Mouse (Mus musculus): Measurements from ENCODE around the gene Ralgds. TPM values are rescaled to one million over a fixed set of nuclear protein-coding genes. Genes with fewer than 3 reads are reported as not detected.
A peak's percentile ranks its signal among the peaks of the same experiment; 100 is the strongest.
"Not testable (repeated sequence)": the region's sequence is repeated elsewhere in the genome, so short reads cannot be mapped to it uniquely, and the experiment has no call there.

Ralgds gene
- 3.7 and 4.3 TPM in 2 replicates for total RNA-seq (2017)

DNA sequence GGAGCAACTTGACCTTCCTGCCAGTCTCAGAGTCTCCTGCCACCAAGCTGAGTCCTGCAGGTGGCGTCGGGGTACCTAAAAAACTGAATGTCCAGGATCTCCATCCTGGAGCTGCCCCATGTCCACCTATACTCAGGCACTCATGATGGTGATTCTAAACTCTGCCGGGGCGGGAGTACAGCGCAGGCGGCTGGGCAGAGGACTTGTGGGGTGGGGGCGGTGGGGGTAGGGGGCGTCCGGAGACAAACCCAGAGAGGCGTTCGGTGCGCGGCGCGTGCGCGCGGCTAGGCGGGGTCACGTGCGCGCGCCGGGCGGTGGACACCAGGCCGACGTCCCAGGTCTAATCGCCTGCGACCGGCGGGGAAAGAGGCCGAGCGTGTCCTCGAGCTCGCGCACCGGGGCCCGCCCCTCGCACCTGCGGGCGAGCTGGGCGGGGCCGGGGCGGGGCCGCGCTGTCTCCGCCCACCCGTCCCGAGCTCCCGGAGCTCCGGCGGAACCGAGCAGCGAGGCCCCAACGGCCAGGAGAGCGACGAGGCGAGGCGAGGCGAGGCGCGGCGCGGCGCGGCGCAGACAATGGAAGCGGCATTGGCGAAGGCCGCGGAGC, at the start of gene Ralgds:
Gene Ralgds (plus strand): TSS at position 328 of the 604 bp plus-strand sequence.
- ATAC-seq (replicated peaks; ENCODE audit: low read depth, poor library complexity, severe bottlenecking), result no peak

DNA sequence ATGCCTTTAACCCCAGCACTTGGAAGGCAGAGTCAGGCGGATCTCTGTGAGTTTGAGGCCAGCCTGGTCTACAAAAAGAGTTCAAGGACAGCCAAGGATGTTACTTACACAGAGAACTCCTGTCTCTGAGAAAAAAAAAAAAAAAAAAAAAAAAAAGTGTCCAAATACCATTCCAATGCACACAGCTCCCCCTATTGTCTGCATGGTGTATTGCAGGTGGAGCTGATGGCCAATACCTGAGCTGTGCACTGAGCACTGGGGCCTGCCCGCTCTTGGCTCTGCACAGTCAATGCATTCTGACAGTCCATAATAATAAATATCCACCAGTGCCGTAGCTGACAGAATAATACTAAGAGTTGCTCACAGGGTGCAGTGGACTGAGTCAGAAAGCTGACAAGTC, 49.0 kb upstream of the Ralgds start:
- no peak; the same call in 1 of the 2 replicates for ATAC-seq (replicated peaks; ENCODE audit: low read depth, poor library complexity, severe bottlenecking)

DNA sequence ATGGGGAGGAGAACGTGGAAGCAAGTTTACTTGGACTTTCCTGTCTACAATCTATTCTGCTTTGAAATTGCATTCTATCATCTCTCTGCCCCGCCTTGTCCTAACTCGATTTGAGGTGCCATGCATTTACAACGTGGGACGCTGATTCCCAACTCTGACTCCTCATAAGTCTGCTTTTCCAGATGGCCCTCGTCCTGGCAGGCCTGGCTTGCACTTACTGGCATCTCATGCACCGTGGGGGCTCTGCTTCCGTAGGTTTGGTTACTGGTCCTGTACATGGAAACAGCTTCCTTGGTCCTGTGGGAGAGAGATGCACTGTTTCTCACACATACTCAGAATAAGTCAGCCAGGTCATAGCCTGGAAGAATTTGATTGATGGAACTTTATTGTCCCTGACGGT, 48.0 kb upstream of the Ralgds start:
- ATAC-seq (replicated peaks; ENCODE audit: low read depth, poor library complexity, severe bottlenecking), result no peak

DNA sequence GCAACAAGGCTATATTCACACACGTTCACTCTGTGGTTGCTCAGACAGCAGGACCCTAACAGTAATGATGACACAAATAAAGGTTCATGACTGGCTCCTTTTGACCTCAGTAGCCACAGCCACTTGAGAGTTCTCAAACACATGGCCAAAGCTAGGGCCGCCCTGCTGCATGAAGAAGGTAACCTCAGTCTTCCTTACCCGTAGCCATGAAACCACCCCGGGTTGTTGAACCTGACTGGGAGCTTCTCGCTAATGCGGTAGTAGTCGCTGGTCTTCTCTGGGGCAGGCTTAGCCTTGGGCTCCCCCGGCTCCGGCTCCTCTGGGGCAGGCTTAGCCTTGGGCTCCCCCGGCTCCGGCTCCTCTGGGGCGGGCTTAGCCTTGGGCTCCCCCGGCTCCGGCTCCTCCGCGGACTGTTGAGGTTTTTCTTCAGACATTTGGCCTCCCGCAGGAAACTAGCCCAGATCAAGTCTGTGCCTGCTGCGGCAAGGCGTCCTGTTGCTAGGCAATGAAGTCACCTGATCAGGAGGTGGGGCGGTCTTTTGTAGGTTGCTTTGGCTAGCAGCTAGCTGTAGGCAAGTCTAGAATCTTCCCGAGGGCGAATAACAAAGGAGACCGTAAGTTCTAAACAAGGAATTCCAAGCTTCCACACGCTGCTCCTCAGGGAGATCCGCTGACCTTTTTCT, 46.9 kb upstream of the Ralgds start, which contains the start of gene 1700007K13Rik:
Gene 1700007K13Rik (minus strand): TSS at position 497 of the 683 bp plus-strand sequence.
- ATAC-seq (replicated peaks; ENCODE audit: low read depth, poor library complexity, severe bottlenecking), result peak; percentile 64

DNA sequence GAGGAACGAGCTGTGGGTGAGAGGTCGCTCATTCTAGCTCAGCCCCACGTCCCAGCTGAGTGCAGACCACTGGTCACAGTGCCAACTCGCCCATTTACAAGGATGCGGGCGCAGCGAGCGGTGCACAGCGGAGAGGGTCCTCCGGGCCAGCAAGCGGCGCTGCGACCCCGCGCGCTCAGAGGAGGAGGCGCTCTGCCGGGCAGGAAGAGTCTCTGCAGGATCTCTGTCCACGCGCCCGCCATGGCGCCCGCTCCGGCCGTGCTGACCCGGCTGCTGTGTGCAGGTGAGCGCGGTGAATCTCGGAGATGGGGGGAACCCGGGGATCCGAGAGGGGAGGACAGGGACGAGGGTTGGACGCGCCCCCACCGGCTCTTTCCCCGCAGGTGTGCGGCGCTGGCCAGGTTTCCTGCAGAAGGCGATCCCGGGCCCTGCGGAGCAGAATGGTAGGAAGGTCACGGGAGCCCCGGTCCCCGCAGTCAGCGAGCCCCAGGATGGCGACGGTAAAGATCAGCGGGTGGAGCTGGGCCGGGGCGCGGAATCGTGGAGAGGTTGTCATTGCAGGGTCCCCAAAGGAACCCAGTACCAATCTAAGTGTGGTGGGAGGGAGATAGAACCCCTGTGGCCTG, 45.0 kb upstream of the Ralgds start, which contains the start of gene Mrps2:
Gene Mrps2 (plus strand): TSS at position 207 of the 626 bp plus-strand sequence.
- ATAC-seq (replicated peaks; ENCODE audit: low read depth, poor library complexity, severe bottlenecking), result peak; percentile 90

DNA sequence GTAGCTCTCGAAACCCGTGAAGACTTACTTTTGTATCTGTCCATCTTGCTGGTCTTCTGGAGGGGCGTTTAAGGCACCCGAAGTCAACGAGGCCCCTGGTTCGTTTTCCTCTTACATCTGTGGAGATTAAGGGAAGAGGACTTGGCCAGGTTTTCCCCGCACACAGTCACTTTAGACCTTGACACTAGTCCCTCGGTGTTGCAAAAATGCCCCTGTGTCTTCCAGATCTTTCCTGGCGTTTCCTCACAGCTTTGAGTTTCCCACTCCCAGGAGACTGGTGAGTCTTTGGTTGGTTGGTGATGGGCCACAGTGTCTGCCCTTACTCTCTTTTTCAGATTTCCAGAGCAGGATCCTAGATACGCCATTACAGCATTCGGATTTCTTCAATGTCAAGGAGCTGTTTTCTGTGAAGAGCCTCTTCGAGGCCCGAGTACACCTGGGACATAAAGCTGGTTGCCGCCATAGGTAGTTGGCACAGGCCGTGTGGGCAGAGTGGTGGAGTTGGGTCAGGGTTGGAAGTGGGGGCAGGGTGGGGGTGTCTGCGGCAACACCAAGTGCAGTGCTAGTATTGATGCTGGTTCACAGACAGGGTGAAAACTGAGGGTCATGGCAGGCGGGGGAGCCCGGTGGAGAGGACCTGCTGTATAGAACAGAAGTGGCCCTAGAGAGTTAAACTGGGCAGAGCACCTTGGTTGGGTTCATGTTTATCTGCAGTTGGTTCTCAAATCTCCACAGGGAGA, 44.3 kb upstream of the Ralgds start:
- ATAC-seq (replicated peaks; ENCODE audit: low read depth, poor library complexity, severe bottlenecking), result no peak

DNA sequence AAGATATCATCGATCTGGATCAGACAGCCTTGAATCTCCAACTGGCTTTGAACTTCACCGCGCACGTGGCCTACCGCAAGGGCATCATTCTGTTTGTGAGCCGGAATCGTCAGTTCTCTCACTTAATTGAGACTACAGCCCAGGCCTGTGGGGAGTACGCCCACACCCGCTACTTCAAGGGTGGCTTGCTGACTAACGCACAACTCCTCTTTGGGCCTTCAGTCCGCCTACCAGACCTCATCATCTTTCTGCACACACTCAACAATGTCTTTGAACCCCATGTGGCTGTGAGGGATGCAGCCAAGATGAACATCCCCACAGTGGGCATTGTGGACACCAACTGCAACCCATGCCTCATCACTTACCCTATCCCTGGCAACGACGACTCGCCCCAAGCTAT, 43.5 kb upstream of the Ralgds start:
- no peak for ATAC-seq (replicated peaks; ENCODE audit: low read depth, poor library complexity, severe bottlenecking)

DNA sequence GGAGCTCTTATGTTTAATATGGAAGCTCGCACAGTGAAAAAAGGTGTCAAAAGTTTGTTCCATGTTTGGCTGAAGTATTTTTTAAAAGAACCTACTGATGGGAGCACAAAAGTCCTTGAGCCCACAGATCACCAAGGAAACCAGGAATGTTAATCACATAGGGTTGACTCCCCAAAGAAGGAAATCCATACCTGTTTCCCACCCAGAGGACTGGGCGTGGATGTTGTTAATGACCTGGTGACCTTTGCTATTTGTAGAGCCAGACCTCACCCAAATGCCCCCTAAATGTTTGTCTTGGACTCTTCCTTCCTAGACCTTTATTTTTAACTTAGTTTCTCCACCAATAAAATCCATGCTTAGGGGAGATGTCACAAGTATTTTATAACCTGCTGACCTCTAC, 42.3 kb upstream of the Ralgds start:
- no peak for ATAC-seq (replicated peaks; ENCODE audit: low read depth, poor library complexity, severe bottlenecking)

DNA sequence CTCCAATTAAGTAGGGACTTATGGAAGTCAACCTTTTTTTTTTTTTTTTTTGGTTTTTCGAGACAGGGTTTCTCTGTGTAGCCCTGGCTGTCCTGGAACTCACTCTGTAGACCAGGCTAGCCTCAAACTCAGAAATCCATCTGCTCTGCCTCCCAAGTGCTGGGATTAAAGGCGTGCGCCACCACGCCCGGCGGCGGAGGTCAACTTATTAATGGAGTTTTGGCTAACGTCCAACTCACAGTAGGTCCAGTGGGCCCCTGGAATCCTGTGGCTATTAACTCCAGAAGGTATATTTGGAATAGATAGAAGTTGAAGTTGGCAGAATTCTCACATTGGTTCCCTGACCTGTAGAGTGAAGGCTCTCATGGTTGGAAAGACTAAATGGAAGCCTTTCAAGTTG, 40.9 kb upstream of the Ralgds start:
- ATAC-seq (replicated peaks; ENCODE audit: low read depth, poor library complexity, severe bottlenecking), result not testable (repeated sequence)

DNA sequence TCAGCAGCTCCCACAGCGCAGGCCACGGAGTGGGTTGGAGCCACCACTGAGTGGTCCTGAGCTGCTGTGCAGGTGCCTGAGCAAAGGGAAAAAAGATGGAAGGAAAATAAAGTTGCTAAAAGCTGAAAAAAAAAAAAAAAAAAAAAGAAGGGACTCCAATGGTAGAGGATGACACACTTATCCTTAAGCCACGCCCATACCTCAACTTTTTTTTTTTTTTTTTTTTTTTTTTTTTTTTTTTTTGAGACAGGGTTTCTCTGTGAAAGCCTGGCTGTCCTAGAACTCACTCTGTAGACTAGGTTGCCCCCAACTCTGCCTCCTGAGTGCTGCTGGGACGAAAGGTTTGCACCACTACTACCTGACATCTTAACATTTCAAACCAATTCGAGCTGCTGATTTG, 34.9 kb upstream of the Ralgds start:
- ATAC-seq (replicated peaks; ENCODE audit: low read depth, poor library complexity, severe bottlenecking), result not testable (repeated sequence)

DNA sequence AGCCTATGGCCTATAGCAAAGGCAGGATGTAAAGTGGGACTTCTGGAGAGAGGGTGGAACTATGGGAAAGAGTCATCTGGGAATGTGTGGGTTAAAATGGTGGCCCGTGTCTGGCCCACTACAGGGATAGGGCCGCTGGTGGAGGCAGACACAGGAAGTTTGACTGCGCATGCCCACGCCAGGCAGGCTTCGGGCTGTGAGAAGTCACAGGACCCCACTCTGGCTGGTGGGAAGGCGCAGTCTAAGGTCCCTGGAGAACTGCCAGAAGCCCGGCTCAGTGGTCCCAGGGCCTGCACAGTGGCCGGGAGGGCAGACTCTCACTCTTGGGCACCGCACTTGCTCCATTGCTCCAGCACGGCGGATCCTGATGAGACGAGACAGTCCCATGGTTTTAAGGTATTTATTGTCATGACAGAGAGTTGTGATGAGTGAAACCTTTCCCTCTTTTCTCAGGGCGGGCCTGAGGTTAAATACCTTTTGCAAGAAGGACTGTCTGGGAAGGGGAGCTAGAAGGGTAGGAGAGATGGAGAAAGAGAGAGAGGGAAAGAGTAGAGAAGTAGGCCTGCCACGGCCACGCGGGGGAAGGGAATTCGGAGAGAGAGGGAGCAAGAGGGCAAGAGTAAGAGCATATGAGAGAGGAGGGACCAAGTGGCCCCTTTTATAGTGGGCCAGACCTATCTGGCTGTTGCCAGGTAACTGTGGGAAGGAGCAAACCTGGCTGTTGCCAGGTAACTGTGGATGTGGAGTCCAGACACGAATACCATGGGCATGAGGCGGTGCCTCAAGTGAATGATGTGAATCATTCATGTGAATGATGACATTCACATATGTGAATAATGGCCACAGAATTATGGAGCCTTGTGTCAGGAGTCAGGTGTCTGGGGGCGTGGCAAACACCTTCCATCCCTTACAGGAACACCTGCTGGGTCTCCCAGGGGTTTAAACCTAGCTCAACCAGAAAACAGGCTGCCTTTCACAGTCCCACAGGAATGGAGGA, 33.4 kb upstream of the Ralgds start:
- ATAC-seq (replicated peaks; ENCODE audit: low read depth, poor library complexity, severe bottlenecking), result no peak

DNA sequence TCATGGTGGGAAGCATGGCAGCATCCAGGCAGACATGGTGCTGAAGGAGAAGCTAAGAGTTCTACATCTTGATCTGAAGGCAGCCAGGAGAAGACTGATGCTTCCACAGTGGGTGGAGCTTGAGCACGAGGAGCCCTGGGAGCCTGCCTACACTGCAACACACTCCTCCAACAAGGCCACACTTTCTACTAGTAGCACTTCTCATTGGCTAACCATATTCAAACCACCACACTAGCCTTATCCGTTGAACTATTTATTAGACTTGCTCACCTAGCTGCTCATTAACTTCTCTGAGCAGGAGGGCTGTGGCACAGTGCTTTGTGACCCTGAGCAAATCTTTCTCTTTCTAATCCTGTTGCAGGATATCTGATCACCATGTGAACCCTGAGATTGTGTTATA, 29.1 kb upstream of the Ralgds start:
- ATAC-seq (replicated peaks; ENCODE audit: low read depth, poor library complexity, severe bottlenecking), result no peak

DNA sequence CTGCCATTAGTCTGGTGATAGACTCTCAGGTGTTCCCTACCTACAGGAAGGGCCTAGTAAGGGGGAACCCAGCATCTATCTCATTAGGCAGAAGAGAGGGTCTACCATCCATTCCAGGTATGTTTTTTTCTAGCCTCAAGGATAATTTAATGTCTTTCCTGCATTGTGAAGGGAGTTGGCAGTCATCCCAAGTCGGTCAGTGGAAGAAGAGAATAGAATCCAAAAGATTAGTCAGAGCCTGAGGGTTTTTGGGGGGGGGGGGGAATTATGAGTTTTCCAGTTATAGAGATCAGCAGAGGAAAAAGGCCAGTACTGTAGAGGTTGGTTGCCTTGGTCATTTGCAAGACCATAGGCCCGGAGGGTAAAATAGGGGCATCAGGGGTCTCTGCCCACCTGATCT, 18.4 kb upstream of the Ralgds start:
- no peak for ATAC-seq (replicated peaks; ENCODE audit: low read depth, poor library complexity, severe bottlenecking)

DNA sequence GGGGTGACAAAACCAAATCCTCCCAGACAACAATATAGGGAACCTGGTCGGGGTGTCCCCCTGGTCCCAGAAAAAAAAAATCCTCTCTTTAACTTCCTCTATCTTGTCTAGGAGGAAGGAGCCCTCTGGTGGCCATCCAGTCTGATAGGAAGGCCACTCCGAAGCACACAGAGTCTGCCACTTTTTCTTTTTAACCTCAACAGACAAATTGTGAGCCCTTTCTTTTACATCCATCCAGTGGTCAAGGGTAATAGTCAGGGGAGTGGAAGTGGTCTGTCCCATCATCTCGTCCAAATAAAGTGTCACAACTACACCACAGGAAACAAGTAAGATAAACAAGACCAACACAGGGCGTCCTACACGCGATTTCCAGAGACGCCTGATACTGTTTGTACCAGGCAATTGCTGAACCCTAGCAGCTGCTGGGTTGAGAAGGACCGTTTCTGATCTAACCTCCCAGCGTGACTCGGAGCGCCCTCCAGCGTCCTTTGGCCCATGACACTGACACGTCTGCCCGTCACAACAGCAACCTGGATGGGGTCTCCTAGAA, 17.6 kb upstream of the Ralgds start:
- ATAC-seq (replicated peaks; ENCODE audit: low read depth, poor library complexity, severe bottlenecking), result peak; percentile 83

DNA sequence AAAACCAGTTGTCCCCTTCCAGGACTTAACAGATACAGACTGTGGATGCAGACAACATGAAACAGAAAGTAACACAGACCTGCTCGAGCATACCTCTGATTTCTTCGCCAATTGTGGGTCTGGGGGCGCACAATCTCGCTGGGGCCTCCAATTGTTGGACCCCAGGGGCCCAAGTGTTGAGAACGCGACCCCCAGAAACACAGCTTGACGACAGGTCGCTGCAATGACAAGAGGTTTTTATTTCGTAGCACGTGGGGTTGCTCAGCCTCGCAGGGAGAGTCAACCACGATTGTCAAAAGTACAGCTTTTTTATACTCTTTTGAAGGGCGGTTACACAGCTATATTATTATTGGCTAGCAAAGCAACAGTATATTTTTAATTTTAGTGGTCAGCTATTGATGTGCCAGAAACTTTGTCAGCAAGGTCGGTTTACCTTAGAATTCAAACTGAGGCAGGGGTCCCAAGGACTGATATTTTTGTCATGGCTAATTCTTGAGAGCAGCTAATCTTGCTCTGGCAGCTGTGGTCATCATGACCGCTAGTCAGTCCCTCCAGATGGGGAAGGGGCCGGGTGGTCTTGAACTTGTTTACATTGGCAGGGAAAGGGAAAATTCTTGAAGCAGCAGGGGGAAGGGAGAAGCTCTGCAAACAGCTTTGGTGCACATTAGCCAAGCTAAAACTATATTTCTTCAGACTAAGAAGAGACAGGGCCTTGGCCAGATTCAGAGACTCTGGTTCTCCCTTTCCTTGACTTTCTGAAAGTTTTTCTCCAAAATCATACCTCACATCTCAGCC, 16.9 kb upstream of the Ralgds start:
- ATAC-seq (replicated peaks; ENCODE audit: low read depth, poor library complexity, severe bottlenecking), result no peak

DNA sequence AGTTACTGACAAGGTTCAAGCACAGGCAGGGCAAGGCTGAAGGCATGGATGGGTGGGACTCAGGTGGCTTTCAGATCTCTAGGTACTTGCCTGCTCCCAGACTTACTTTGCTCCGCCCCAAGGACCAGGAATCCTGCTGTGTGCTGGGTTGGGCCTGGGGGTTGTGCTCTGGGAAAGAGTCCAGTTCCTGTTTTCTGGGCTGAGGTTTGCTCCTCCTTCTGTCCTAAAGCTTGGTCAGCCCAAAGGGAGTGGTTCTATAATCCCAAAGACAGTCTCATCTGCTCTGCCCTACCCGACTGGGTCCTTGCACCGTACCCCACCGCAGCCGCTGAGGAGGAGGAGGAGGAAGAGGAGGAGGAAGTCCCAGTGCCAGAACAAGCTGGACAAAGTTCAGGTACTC, 16.3 kb upstream of the Ralgds start, which contains the start of gene Gbgt1:
Gene Gbgt1 (plus strand): TSS at position 221 of the 400 bp plus-strand sequence.
- ATAC-seq (replicated peaks; ENCODE audit: low read depth, poor library complexity, severe bottlenecking), result no peak

DNA sequence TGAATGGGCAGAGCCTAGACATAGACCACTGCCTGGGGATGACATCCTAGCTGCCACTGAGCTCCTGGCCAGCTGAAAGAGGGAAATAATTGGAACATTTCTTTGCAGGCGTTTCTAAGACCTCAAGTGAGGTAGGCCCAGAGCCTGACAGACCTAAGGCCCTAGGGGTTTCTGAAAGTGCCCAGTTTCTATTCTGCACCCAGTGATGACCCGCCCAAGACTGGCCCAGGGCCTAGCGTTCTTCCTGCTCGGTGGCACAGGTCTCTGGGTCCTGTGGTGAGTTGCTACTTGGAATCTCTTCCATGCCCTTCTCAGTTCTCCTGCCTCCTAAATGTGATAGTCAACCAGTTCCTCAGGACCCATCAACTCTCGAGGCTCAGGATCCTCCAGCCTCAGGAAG, 15.4 kb upstream of the Ralgds start:
- ATAC-seq (replicated peaks; ENCODE audit: low read depth, poor library complexity, severe bottlenecking), result no peak

DNA sequence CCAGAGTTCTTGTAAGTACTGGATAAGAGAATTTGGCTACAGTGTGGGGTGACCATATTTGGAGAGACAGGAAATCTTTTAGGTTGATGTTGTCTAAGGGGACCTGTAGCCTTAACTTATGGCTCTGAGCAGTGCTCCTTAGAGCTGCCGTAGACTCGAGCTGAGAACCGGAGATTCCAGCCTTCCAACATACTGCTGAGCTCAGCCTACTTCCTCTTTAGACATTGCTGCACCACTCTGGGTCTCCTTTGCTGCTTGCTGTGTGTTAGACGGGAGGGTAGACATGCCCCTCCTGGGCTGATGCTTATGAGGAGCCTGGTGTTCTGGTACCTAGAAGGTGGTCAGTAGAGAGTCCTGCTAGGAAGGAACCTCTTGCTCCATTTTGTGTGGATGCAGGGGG, 14.5 kb upstream of the Ralgds start:
- ATAC-seq (replicated peaks; ENCODE audit: low read depth, poor library complexity, severe bottlenecking), result peak; percentile 33; the same call in 1 of the 2 replicates

All from common myeloid progenitor, adult 5-6 weeks (primary cell).